Mouse (Mus musculus) MN1 (cell line): ENCODE measurements around the gene Bcr.

ENCODE experiments used
- DNase-seq: peaks from one replicate; pipeline ENCODE4 v3.0.0-alpha.2; 2016; ENCODE audit warnings: low spot score

Gene Bcr

DNA sequence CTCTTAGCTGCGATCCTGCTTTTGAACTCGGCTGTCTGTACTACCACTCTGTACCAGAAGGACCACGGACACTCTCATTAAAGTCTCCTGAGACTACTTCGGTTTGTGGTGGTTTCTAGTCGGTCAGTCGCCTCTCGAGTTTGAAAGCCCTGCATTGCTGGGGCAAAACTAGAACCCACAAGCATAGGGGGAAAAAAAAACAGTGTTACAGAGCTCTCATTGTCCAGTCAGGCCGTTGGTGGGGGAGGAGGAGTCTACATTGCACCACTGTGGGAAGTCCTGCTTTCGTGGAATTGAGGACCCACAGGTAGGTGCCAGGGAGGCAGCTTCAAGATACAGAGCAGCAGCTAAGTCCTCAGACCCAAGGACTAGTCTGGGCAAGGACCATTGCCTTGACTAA, 124.4 kb downstream of the Bcr start:
- no peak for DNase-seq

GRCm38 (mm10) chr10:75186551-75186950, 126.2 kb downstream of the Bcr start:
- DNase-seq = no peak

GRCm38 (mm10) chr10:75187366-75188056, 127.1 kb downstream of the Bcr start:
- no peak for DNase-seq

GRCm38 (mm10) chr10:75191647-75192046, 131.3 kb downstream of the Bcr start:
- DNase-seq = no peak

GRCm38 (mm10) chr10:75197817-75198216, 137.4 kb downstream of the Bcr start:
- no peak for DNase-seq

GRCm38 (mm10) chr10:75200733-75201132, 140.3 kb downstream of the Bcr start:
- no peak for DNase-seq

GRCm38 (mm10) chr10:75206192-75206591, 145.8 kb downstream of the Bcr start:
- DNase-seq = no peak

- DNase-seq = peak; percentile 16
These were observed 150.4 kb downstream of the Bcr start for GRCm38 (mm10) chr10:75210841-75211240.

DNA sequence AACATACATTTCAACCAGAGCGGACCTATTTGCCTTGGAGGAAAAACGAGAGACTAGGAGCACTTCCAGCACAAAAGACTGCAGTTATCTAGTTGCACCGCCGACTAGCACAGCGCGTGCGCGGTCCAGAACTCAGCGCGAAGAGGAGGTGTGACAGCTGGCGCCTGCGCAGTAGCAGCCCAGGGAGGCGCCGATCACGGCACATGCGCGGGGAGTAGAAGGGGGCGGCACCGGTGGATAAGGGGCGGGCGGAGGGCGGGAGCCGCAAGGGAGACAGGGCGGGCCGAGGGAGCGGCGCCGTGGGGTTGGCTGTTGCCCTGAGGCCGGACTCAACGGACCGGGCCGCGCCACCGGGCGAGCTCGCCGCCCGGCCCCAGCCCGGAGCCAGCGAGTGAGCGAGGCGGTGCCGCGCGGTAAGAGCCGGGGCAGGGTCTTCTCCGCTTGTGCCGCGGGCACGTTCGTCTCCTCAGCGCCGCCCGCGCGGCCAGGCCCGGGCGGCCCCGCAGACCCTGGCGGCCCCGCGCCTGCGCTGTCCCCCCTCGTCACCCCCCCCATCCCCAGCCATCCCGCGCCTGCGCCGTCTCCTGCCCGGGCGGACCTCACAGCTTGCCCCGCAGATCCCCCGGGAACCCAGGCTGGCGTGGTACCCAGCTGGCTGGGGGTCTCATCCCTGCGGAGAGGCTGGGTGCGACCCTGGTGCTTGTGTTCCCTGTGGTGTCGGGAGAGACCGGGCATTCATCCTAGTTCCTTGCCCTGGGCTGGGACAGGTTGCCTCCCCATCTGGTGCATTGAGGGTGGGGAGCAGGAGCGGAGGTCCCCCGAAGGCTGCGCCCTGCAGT, 151.6 kb downstream of the Bcr start, which contains the start of gene Specc1l:
Gene Specc1l, plus strand, starts transcription at position 267 of the 839 bp plus-strand sequence.
- peak; percentile 99 for DNase-seq

GRCm38 (mm10) chr10:75212981-75213380, 152.6 kb downstream of the Bcr start:
- DNase-seq = peak; percentile 32

DNA sequence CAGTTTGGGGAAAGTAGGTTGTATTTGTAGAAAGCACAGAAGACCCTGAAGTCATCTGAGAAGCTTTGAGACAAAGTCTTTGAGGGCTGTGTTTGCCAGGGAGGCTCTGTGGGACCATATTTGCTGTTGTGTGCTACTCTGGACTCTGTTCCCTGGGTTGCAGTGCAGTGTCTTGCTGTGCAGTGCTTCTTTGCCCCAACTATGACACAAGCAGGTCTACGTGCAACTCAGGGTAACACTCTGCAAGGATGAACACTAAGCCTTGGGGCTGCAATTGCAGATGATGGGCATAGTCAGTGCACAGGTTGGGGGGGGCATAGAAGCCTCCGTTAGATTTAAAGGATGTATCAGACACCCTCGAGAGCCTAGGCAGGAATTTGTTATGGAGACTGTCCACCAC, 160.3 kb downstream of the Bcr start:
- DNase-seq = no peak

DNA sequence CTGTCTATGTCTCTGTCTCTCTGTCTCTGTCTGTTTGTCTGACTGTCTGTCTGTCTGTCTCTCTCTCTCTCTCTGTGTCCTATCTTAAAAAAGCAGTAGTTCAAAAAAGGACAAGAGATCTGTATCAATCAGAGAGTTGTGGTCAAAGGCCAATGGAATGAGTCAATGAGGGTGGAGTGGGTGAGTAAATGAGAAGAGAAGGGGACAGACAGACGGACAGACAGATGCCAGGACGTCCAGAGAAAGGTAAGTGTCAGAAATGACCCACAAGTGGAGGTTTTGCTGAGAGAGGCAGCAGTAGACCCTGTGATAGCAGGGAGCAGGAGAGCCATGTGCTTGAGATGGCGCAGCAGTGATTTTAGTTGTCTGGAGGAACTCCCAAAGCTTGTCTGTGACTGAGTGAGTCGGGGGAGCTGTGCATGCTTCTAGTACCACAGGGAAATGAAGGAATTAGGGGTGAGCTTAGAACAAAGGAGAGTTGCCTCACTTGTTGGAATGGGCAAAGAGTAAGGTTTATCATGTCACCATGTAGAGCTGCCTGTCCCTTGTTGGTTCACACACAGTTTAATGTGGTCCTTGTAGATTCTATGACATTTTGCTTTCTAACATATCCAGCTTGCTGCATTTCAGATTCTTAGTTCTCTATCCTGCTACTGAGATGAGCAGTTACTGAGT, 161.7 kb downstream of the Bcr start:
- no peak for DNase-seq

DNA sequence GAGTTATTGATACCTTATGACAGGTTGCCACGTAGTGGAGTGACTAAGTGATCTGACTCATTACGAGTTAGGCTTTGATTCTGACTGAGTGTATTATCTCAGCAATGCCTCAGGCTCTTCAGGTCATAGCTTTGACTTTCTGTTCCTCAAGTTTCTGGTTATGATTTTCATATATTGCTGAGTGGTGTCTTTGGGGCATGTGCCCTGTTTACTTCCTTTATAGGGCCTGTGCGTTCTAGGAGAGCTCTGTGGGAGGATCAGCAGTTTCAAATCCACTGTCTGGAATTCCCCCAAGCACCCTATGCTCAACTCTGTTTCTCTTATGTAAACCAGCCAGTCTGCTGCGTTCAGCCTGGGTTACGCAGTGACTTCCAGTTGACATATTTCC, 162.2 kb downstream of the Bcr start:
- no peak for DNase-seq

DNA sequence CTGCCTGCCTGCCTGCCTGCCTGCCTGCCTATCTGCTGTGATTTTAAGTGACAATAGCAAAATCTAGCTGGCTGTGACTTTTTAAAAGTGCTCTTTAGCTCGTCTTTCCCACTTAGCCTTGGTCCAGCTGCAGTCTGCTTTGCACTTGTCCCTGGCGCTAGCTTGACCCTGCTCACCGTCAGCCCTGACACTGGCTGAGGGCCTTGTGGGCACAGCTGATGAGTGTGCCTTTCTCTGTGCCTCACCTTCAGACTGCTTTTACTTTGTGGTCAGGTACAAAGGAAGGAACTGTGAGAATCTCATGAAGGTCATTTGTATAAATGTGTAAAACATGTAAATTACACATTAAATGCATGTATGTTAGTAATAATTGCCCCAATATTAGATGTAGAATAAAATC, 163.8 kb downstream of the Bcr start:
- no peak for DNase-seq

DNA sequence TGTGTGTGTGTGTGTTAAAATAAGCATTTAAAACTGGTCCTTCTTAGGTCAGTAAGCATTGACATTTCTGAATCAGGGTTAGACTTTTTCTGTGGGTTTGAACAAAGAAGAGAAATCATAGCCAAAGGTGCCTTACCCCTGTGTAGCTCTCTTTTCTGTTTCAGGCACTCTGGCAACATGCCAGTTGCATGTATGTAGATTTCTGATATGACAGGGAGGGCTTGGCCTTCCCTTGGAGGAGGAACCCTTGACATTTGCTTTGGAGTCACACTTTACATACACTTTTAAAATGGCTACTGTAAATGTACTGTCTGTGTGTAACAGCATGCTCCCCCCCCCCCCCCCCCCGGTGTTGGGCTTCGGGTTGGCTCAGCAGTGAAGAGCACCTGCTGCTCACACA, 164.2 kb downstream of the Bcr start:
- no peak for DNase-seq

- no peak for DNase-seq
These were observed 167.0 kb downstream of the Bcr start for GRCm38 (mm10) chr10:75227381-75227780.

DNA sequence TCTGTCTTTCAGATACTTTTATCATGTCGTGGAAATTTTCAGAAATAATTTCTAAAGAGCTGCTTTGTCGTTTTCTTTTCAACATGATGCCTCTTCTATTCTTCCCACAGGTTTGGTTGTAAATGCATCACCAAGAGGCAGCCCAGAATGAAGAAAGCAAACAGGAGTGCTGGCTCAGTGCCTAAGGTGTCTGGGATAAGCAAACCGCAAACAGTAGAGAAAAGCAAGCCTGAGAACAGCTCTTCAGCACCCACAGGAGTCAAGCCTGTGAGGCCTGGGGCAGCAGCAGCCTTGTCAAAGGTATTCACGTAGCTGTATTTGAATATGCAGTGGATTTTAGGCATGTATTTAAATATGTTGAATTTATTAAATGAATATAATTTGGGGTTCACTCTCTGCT, 170.2 kb downstream of the Bcr start:
- no peak for DNase-seq

DNA sequence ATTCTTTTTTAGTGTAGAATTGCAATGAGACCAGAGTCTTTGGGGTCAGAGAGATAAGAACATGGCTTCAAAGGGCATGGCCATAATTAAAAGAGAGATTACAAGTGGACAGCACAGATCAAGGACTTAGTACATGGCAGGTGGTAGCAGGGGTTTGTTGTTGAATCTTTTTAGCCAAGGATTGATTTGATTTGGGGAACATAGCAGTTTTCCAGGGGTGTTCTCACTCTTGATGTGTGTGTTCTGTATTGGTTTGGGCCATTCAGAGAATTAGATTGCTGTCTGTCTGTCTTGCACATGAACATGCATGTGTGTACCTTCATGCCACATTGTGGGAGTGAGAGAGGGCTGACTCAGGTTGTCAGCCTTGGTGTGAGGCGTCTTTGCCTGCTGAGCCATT, 171.5 kb downstream of the Bcr start:
- no peak for DNase-seq

DNA sequence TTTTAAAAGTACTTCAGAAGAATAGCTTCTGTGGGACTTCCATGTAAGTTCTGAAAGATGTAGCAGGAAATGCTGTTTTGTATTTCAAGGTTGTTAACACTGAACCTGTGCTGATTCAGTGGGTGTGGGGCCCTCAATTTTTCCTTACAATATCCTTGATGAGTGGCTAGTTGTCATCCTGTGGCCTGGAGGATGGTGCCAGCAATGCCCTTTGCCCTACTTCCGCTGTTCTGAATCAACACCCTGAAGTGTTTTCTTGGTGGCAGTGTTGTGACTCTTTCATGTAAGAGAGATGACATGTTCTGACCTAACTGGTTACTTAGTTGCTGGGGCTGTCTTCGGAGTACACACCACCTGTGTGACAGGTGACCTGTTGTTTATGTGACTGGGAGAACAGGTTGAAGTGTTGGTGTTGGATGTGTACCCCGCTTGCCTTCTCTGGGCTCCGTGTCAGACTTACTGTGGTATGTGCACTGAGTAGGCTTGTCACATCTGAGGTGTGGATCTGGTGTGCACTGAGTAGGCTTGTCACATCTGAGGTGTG, 172.3 kb downstream of the Bcr start:
- DNase-seq = no peak

DNA sequence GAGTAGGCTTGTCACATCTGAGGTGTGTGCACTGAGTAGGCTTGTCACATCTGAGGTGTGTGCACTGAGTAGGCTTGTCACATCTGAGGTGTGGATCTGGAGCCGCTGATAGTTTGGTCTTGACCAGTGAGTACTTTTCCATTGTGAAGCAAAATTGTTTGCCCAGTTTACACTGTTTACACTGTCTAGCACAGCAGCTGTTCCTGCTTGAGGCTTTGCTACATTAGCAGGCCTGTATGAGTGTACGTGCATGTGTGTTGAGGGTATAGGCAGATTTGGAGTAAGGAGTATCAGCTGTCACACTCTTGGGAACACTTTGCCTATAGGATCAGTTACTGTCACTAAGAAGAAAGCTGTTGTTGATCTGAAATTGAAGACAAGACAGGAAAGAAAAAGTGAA, 173.1 kb downstream of the Bcr start:
- no peak for DNase-seq
